Mouse (Mus musculus): ENCODE measurements around the gene Mcpt4. TPM values are rescaled to one million over a fixed set of nuclear protein-coding genes. Genes with fewer than 3 reads are reported as not detected.
"Not testable (repeated sequence)": the region's sequence is repeated elsewhere in the genome, so short reads cannot be mapped to it uniquely, and the experiment has no call there.

Mcpt4 gene
- polyA plus RNA-seq, 1 experiment from 2014 or later = 0.26 TPM

GRCm38 (mm10) chr14:56041792-56042191 is 20.3 kb downstream of the Mcpt4 start, which contains the start of gene Mcpt2:
TSS of gene Mcpt2 (plus strand) at chr14:56042041.
- not testable (repeated sequence) for H3K9me3 ChIP-seq (ENCODE audit: low read length); H3K27me3 ChIP-seq (ENCODE audit: insufficient read depth, low read length); H3K4me3 ChIP-seq (ENCODE audit: low read depth, low read length); DNase-seq; H3K4me1 ChIP-seq (ENCODE audit: insufficient read depth); H3K36me3 ChIP-seq (replicated peaks; ENCODE audit: insufficient read depth, low read length); H3K4me2 ChIP-seq (ENCODE audit: low read depth, low read length); H3K9ac ChIP-seq (replicated peaks); H3K27ac ChIP-seq (ENCODE audit: low read depth)
- WGBS (ENCODE audit: insufficient replicate concordance) = 38% methylated on average over 1 of the region's 1 CpGs
- ATAC-seq = peak; percentile 57
- TF ChIP-seq EP300 (IDR thresholded peaks at IDR 0.05; ENCODE audit: low read depth) = peak; percentile 84

DNA sequence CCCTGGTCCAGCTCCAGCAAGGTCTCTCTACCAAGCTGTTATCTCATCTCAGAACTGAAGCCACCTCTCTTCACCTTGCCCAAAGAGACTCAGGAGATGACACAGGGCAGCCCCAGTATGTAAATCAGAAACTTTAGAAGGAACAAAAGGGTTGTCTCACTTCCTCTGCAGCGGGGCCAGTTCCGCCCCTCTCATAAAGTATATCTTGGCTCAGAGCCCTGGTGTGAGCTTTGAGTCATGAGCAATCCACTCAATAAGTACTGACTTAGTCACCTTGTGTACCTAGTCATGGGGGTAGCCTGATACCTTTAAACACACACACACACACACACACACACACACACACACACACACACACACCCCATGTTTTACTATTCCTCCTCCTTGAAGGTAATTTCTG is 27.7 kb downstream of the Mcpt4 start:
- Histone ChIP-seq H3K9me3 (ENCODE audit: low read length) (no peaks in the 10 kb centered on the region), H3K9ac (replicated peaks) (no peak overlapping the region), H3K27me3 (ENCODE audit: insufficient read depth, low read length) (no peaks in the 10 kb centered on the region), H3K36me3 (replicated peaks; ENCODE audit: insufficient read depth, low read length) (no peaks in the 10 kb centered on the region), H3K27ac (ENCODE audit: low read depth) (no peak overlapping the region), H3K4me1 (ENCODE audit: insufficient read depth) (no peaks in the 10 kb centered on the region), H3K4me2 (ENCODE audit: low read depth, low read length) (no peak overlapping the region), H3K4me3 (ENCODE audit: low read depth, low read length) (no peak overlapping the region)
- DNase-seq (no peak), ATAC-seq (no peak)
- TF ChIP-seq CTCF (IDR thresholded peaks at IDR 0.05; ENCODE audit: low read depth) = no peak
- no peak for TF ChIP-seq EP300 (IDR thresholded peaks at IDR 0.05; ENCODE audit: low read depth)
- WGBS (ENCODE audit: insufficient replicate concordance) = 66% methylated on average over 2 of the region's 2 CpGs

DNA sequence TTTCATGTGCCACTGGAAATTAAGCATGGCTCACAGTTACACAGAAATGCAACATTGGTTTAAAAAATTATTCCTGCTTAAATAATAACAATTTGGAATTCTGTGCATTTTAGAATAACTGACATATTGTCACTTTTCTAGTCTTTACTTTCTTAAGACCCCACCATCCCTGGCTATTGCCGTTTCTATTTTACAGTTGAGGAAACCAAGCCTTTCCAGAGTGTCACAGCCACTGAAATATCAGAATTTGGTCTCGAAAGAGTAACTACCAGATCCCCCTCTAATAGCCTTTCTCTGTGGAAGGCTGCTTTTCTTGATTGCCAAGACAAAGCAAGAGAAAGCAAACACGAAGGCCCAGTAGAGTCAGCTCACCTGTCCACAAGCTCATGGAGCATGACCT is 31.7 kb downstream of the Mcpt4 start, which contains the start of gene Mcpt9:
Gene Mcpt9 (minus strand): TSS at position 101 of the 400 bp plus-strand sequence.
- H3K9ac ChIP-seq (replicated peaks); H3K4me1 ChIP-seq (ENCODE audit: insufficient read depth); H3K36me3 ChIP-seq (replicated peaks; ENCODE audit: insufficient read depth, low read length); DNase-seq; H3K4me3 ChIP-seq (ENCODE audit: low read depth, low read length); H3K27me3 ChIP-seq (ENCODE audit: insufficient read depth, low read length); ATAC-seq; H3K4me2 ChIP-seq (ENCODE audit: low read depth, low read length); H3K9me3 ChIP-seq (ENCODE audit: low read length); H3K27ac ChIP-seq (ENCODE audit: low read depth): not testable (repeated sequence)
- 62% methylated on average over 3 of the region's 3 CpGs for WGBS (ENCODE audit: insufficient replicate concordance)

GRCm38 (mm10) chr14:56021305-56021704 is 40.8 kb downstream of the Mcpt4 start:
- H3K4me2 ChIP-seq (ENCODE audit: low read depth, low read length); H3K27ac ChIP-seq (ENCODE audit: low read depth); H3K9me3 ChIP-seq (ENCODE audit: low read length); H3K9ac ChIP-seq (replicated peaks); H3K4me1 ChIP-seq (ENCODE audit: insufficient read depth); DNase-seq; H3K36me3 ChIP-seq (replicated peaks; ENCODE audit: insufficient read depth, low read length); H3K27me3 ChIP-seq (ENCODE audit: insufficient read depth, low read length); H3K4me3 ChIP-seq (ENCODE audit: low read depth, low read length): not testable (repeated sequence)
- WGBS (ENCODE audit: insufficient replicate concordance) = 51% methylated on average over 3 of the region's 4 CpGs
- peak; percentile 95 for TF ChIP-seq EP300 (IDR thresholded peaks at IDR 0.05; ENCODE audit: low read depth)
- ATAC-seq = peak; percentile 94

- 47% methylated on average over 1 of the region's 1 CpGs for WGBS (ENCODE audit: insufficient replicate concordance)
- Histone ChIP-seq H3K4me3 (ENCODE audit: low read depth, low read length) (no peak overlapping the region), H3K9me3 (ENCODE audit: low read length) (no peaks in the 10 kb centered on the region), H3K27me3 (ENCODE audit: insufficient read depth, low read length) (no peaks in the 10 kb centered on the region), H3K36me3 (replicated peaks; ENCODE audit: insufficient read depth, low read length) (no peaks in the 10 kb centered on the region), H3K4me1 (ENCODE audit: insufficient read depth) (0 out of 2 replicates have a peak, but pooled peaks cover 5% of the 10 kb centered on the region), H3K4me2 (ENCODE audit: low read depth, low read length) (no peak overlapping the region), H3K9ac (replicated peaks) (no peak overlapping the region), H3K27ac (ENCODE audit: low read depth) (no peak overlapping the region)
- TF ChIP-seq CTCF (IDR thresholded peaks at IDR 0.05; ENCODE audit: low read depth) (no peak), EP300 (IDR thresholded peaks at IDR 0.05; ENCODE audit: low read depth) (no peak)
- ATAC-seq = no peak
- DNase-seq = no peak
Observed at GRCm38 (mm10) chr14:56019446-56019845, 42.7 kb downstream of the Mcpt4 start.

DNA sequence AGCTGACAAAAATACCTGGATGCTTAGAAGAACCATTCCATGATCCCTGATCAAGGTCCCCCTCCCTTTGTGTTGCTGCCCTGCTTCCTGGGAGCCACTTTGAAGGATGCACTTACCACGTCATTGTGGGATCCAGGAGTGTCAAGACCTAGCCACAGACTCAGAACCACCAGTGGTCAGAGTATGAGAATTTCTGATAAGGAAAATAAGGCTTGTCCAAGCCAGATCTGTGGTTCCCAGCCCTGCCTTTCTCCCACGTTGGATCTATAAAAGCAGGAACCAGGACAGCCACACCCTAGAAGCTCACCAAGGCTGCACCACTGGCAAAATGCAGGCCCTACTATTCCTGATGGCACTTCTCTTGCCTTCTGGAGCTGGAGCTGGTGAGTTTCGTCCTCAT is 44.4 kb downstream of the Mcpt4 start, which contains the start of gene Mcpt1:
Gene Mcpt1 (plus strand): TSS at position 301 of the 400 bp plus-strand sequence.
- not testable (repeated sequence) for H3K4me2 ChIP-seq (ENCODE audit: low read depth, low read length); H3K27me3 ChIP-seq (ENCODE audit: insufficient read depth, low read length)
- WGBS (ENCODE audit: insufficient replicate concordance) = 55% methylated on average over 3 of the region's 3 CpGs

DNA sequence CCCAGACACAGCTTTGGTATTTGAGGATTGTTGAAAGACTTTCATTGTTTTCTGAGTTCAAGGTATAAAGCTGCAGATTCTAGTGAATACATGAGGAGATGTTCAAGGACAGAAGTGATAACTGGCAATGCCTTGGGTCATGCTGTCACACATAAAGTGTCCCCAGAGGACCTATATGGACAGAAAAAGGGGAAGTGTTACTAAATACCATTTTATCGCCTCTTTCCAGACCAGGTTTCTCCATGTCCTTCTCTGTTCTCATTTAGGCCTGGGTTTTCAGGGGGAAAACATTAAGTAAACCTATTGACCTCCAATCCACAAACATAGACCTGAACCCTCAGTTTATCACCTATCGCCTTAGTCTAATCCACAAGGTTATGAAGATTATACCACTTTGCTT is 48.2 kb downstream of the Mcpt4 start:
- Histone ChIP-seq H3K4me2 (ENCODE audit: low read depth, low read length) (no peak overlapping the region), H3K9ac (replicated peaks) (no peak overlapping the region), H3K36me3 (replicated peaks; ENCODE audit: insufficient read depth, low read length) (no peaks in the 10 kb centered on the region), H3K4me3 (ENCODE audit: low read depth, low read length) (no peak overlapping the region), H3K4me1 (ENCODE audit: insufficient read depth) (no peaks in the 10 kb centered on the region), H3K27me3 (ENCODE audit: insufficient read depth, low read length) (no peaks in the 10 kb centered on the region), H3K27ac (ENCODE audit: low read depth) (no peak overlapping the region), H3K9me3 (ENCODE audit: low read length) (no peaks in the 10 kb centered on the region)
- WGBS (ENCODE audit: insufficient replicate concordance) = 56% methylated on average over 2 of the region's 2 CpGs
- TF ChIP-seq CTCF (IDR thresholded peaks at IDR 0.05; ENCODE audit: low read depth) = no peak
- TF ChIP-seq EP300 (IDR thresholded peaks at IDR 0.05; ENCODE audit: low read depth) = no peak
- DNase-seq (no peak), ATAC-seq (no peak)

More for the DNA sequence above, 44.4 kb downstream of the Mcpt4 start, which contains the start of gene Mcpt1:
- DNase-seq; H3K9me3 ChIP-seq (ENCODE audit: low read length); ATAC-seq; H3K4me3 ChIP-seq (ENCODE audit: low read depth, low read length); H3K9ac ChIP-seq (replicated peaks); H3K4me1 ChIP-seq (ENCODE audit: insufficient read depth); H3K27ac ChIP-seq (ENCODE audit: low read depth); H3K36me3 ChIP-seq (replicated peaks; ENCODE audit: insufficient read depth, low read length): not testable (repeated sequence)
